Mouse (Mus musculus): ENCODE data around the gene Isca1. TPM values are rescaled to one million over a fixed set of nuclear protein-coding genes. Genes with fewer than 3 reads are reported as not detected.

The Isca1 gene
- polyA plus RNA-seq, 1 experiment from 2014 or later = 113 TPM

DNA sequence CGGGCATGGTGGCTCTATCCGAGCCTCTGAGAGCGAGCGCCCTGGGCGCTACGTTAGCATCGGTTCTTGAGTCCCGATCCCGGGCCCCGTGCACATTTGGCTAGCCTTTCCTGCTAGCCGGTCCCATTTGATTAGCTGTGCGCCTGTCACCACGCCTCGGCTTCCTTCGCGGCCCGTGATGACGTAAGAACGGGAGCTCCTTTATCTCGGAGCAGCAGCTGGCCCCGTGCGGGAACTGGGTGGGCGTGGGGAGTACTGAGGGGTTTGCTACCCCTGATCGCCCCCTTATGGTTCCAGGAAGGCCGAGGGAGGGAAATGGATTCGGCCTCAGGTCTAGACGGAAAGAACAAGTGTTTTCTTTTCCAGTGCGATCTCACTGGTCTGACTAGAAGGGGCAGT is 553 bp upstream of the Isca1 start:
- peak; percentile 87 for ATAC-seq (replicated peaks; ENCODE audit: low FRiP score)
- WGBS = under 1% methylated on average over 28 of the region's 28 CpGs

DNA sequence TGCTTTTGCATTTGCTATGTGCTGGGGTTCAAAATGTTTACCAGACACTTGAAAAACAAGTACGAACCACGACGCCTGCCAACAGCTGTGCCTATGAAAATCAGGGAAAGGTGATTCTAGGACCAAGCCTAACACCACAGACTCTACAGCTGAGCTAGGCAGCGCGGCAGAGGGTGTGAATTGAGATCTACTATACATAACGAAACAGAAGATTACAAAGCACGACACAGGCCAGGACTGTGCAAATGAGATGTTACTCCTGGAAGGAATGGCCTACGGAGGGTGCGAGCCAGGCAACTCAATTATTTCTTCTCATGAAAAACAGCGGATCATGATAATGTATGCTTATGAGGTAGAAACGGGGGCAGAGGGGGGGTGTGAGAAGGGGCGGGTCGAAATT is 1.1 kb downstream of the Isca1 start:
- no peak for ATAC-seq (replicated peaks; ENCODE audit: low FRiP score)
- Histone ChIP-seq H3K9ac (ENCODE audit: low read length) (peak overlapping the region; percentile 67), H3K4me2 (ENCODE audit: low read depth, low read length, severe bottlenecking) (peak overlapping the region; percentile 76), H3K27me3 (ENCODE audit: control insufficient read depth, insufficient read depth, low read length) (no peaks in the 10 kb centered on the region), H3K4me1 (replicated peaks; ENCODE audit: control insufficient read depth, insufficient read depth, low read length) (peaks cover 8% of the 10 kb centered on the region; the same call in 1 of the 2 replicates), H3K9me3 (ENCODE audit: control insufficient read depth, low read length) (no peaks in the 10 kb centered on the region), H3K36me3 (ENCODE audit: control insufficient read depth, insufficient read depth, low read length) (no peaks in the 10 kb centered on the region), H3K4me3 (ENCODE audit: low read depth, low read length) (peak overlapping the region; percentile 85), H3K27ac (ENCODE audit: low read depth, low read length) (no peak overlapping the region)
- 52% methylated on average over 13 of the region's 13 CpGs for WGBS
- no peak for DNase-seq (ENCODE audit: low spot score)

More for the DNA sequence above, 553 bp upstream of the Isca1 start:
- no peaks in the 10 kb centered on the region for H3K9me3 ChIP-seq (ENCODE audit: control insufficient read depth, low read length)
- H3K9ac ChIP-seq (ENCODE audit: low read length) = peak overlapping the region; percentile 77
- H3K27me3 ChIP-seq (ENCODE audit: control insufficient read depth, insufficient read depth, low read length) = no peaks in the 10 kb centered on the region
- H3K27ac ChIP-seq (ENCODE audit: low read depth, low read length) = peak overlapping the region; percentile 97
- DNase-seq (ENCODE audit: low spot score) = peak; percentile 92
- peak overlapping the region; percentile 77 for H3K4me2 ChIP-seq (ENCODE audit: low read depth, low read length, severe bottlenecking)
- no peaks in the 10 kb centered on the region for H3K36me3 ChIP-seq (ENCODE audit: control insufficient read depth, insufficient read depth, low read length)
- H3K4me1 ChIP-seq (replicated peaks; ENCODE audit: control insufficient read depth, insufficient read depth, low read length) = peaks cover 8% of the 10 kb centered on the region; the same call in 1 of the 2 replicates
- peak overlapping the region; percentile 85 for H3K4me3 ChIP-seq (ENCODE audit: low read depth, low read length)

DNA sequence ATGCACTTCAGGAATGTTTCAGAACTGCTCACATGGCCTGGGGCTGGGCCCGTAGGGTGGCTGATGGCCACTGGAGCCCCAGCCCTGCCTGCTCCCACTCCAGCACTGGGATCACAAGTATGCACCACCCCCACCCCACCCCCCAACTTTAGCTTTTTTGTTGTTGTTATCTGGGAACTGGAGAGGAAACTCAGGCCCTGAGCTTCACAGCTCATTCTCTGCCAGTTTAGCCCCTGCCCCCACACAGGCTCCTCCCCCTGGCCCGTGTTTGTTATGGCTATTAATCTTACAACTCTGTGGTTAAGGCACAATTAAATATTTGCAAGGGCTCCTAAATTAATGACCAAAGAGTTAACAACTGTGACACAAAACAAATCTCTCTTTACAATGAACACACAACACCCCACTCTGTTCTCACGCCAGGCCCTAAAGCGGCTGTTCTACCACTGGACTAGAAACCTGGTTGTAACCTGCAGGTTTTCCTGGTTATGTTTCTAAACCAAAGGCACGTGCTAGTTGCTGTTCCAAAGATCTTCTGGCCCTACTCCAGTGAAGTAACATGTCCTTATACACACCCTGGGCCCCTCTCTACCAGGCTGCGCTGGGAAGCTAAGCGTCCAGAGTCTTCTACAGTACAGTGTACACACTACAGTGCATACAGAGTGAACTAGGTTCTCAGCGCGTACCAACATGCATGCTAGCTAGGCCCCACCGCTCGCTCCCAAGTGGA is 2.7 kb downstream of the Isca1 start:
- Histone ChIP-seq H3K9me3 (ENCODE audit: control insufficient read depth, low read length) (no peaks in the 10 kb centered on the region), H3K36me3 (ENCODE audit: control insufficient read depth, insufficient read depth, low read length) (no peaks in the 10 kb centered on the region; the same call in 1 of the 2 replicates), H3K4me3 (ENCODE audit: low read depth, low read length) (no peak overlapping the region), H3K4me2 (ENCODE audit: low read depth, low read length, severe bottlenecking) (no peak overlapping the region), H3K27me3 (ENCODE audit: control insufficient read depth, insufficient read depth, low read length) (no peaks in the 10 kb centered on the region), H3K27ac (ENCODE audit: low read depth, low read length) (no peak overlapping the region), H3K4me1 (replicated peaks; ENCODE audit: control insufficient read depth, insufficient read depth, low read length) (peaks cover 8% of the 10 kb centered on the region; the same call in 1 of the 2 replicates), H3K9ac (ENCODE audit: low read length) (no peak overlapping the region)
- 83% methylated on average over 11 of the region's 11 CpGs for WGBS
- DNase-seq (ENCODE audit: low spot score) (no peak), ATAC-seq (replicated peaks; ENCODE audit: low FRiP score) (no peak)

DNA sequence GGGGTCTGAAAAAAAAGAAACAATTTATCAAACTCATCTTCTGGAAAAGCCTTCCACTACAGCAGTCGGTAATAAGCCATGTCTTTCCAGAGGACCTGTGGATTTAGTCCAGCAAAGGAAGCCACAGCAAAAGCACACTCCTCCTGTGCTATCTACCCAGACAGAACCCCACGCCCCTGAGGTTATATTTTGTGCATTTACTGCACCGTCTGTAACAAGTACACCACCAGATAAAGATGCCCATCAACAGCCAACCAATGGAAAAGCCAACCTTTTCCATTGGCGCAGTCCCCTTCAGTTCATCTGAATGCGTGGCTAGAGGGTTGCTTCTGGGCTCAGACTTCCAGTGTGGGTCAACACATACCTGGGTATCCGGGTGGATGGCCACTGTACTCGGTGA is 6.8 kb downstream of the Isca1 start:
- no peak for DNase-seq (ENCODE audit: low spot score)
- peaks cover 2% of the 10 kb centered on the region; the same call in 1 of the 2 replicates for H3K4me1 ChIP-seq (replicated peaks; ENCODE audit: control insufficient read depth, insufficient read depth, low read length)
- ATAC-seq (replicated peaks; ENCODE audit: low FRiP score) = no peak
- WGBS = 94% methylated on average over 7 of the region's 7 CpGs
- H3K27ac ChIP-seq (ENCODE audit: low read depth, low read length) = no peak overlapping the region
- H3K36me3 ChIP-seq (ENCODE audit: control insufficient read depth, insufficient read depth, low read length) = peaks cover 2% of the 10 kb centered on the region; the same call in 1 of the 2 replicates
- H3K4me2 ChIP-seq (ENCODE audit: low read depth, low read length, severe bottlenecking) = no peak overlapping the region
- no peaks in the 10 kb centered on the region for H3K27me3 ChIP-seq (ENCODE audit: control insufficient read depth, insufficient read depth, low read length)
- H3K9ac ChIP-seq (ENCODE audit: low read length) = no peak overlapping the region
- no peak overlapping the region for H3K4me3 ChIP-seq (ENCODE audit: low read depth, low read length)
- H3K9me3 ChIP-seq (ENCODE audit: control insufficient read depth, low read length) = no peaks in the 10 kb centered on the region

DNA sequence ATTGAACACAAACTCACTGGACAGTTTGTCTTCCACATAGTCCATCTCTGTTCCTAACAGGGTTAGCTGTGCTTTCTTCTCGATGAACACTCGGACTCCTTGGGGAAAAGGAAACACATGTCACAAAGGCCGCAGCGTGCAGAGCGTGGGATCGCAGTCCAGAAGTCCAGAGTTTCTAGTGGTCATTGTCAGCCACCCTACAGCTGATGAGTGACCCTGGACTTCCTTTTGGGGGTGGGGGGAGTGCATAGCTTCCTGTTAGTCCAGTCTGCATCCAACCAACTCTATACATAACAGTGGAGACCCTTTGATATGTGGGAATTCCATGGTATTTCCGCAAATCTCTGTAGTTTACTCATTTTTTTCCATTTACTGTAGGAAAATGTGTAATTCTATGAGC is 12.7 kb downstream of the Isca1 start:
- Histone ChIP-seq H3K36me3 (ENCODE audit: control insufficient read depth, insufficient read depth, low read length) (peaks cover 7% of the 10 kb centered on the region; the same call in 1 of the 2 replicates), H3K4me3 (ENCODE audit: low read depth, low read length) (no peak overlapping the region), H3K4me1 (replicated peaks; ENCODE audit: control insufficient read depth, insufficient read depth, low read length) (no peaks in the 10 kb centered on the region), H3K9ac (ENCODE audit: low read length) (no peak overlapping the region), H3K27me3 (ENCODE audit: control insufficient read depth, insufficient read depth, low read length) (no peaks in the 10 kb centered on the region), H3K27ac (ENCODE audit: low read depth, low read length) (no peak overlapping the region), H3K4me2 (ENCODE audit: low read depth, low read length, severe bottlenecking) (no peak overlapping the region), H3K9me3 (ENCODE audit: control insufficient read depth, low read length) (no peaks in the 10 kb centered on the region)
- DNase-seq (ENCODE audit: low spot score) (no peak), ATAC-seq (replicated peaks; ENCODE audit: low FRiP score) (no peak)
- WGBS = 95% methylated on average over 7 of the region's 7 CpGs

GRCm38 (mm10) chr13:59750310-59750709 is 19.3 kb downstream of the Isca1 start:
- ATAC-seq (replicated peaks; ENCODE audit: low FRiP score) (no peak), DNase-seq (ENCODE audit: low spot score) (no peak)
- Histone ChIP-seq H3K9me3 (ENCODE audit: control insufficient read depth, low read length) (no peaks in the 10 kb centered on the region), H3K36me3 (ENCODE audit: control insufficient read depth, insufficient read depth, low read length) (peaks cover 3% of the 10 kb centered on the region; the same call in 1 of the 2 replicates), H3K27me3 (ENCODE audit: control insufficient read depth, insufficient read depth, low read length) (no peaks in the 10 kb centered on the region), H3K27ac (ENCODE audit: low read depth, low read length) (no peak overlapping the region), H3K4me1 (replicated peaks; ENCODE audit: control insufficient read depth, insufficient read depth, low read length) (no peaks in the 10 kb centered on the region), H3K4me2 (ENCODE audit: low read depth, low read length, severe bottlenecking) (no peak overlapping the region), H3K4me3 (ENCODE audit: low read depth, low read length) (no peak overlapping the region), H3K9ac (ENCODE audit: low read length) (no peak overlapping the region)
- WGBS = 80% methylated on average over 12 of the region's 12 CpGs

DNA sequence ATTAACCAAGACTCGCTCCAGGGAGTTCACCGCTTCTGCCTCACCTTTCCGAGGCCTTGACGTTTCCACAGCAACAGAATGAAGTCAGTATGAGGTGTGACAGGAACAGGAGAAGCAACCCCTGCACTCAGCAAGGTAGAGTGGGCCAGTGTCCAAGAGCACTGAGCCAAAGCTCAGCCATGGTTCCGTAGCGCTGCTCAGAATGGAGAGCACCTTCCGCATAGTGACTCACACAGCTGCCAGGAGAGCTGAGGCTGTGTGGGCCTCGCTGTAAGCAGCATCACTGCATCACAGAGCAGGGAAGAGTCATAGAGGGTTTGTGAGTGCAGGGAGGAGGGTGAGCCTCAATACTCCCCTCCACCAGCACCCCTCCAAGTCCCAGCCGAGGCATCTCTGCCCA is 22.9 kb downstream of the Isca1 start, which contains the start of gene 1700014D04Rik:
Gene 1700014D04Rik (minus strand): TSS at position 42 of the 400 bp plus-strand sequence.
- no peak within 1 kb of the TSS for H3K9ac ChIP-seq (ENCODE audit: low read length)
- no peaks in the 10 kb centered on the region for H3K36me3 ChIP-seq (ENCODE audit: control insufficient read depth, insufficient read depth, low read length)
- no peak for DNase-seq (ENCODE audit: low spot score)

GRCm38 (mm10) chr13:59746164-59746563 is 23.4 kb downstream of the Isca1 start:
- Histone ChIP-seq H3K4me2 (ENCODE audit: low read depth, low read length, severe bottlenecking) (no peak overlapping the region), H3K4me1 (replicated peaks; ENCODE audit: control insufficient read depth, insufficient read depth, low read length) (no peaks in the 10 kb centered on the region), H3K9ac (ENCODE audit: low read length) (no peak overlapping the region), H3K36me3 (ENCODE audit: control insufficient read depth, insufficient read depth, low read length) (no peaks in the 10 kb centered on the region), H3K4me3 (ENCODE audit: low read depth, low read length) (no peak overlapping the region), H3K9me3 (ENCODE audit: control insufficient read depth, low read length) (no peaks in the 10 kb centered on the region), H3K27me3 (ENCODE audit: control insufficient read depth, insufficient read depth, low read length) (no peaks in the 10 kb centered on the region), H3K27ac (ENCODE audit: low read depth, low read length) (no peak overlapping the region)
- DNase-seq (ENCODE audit: low spot score) (no peak), ATAC-seq (replicated peaks; ENCODE audit: low FRiP score) (no peak)
- 75% methylated on average over 6 of the region's 6 CpGs for whole genome bisulfite sequencing

More for the DNA sequence above, 22.9 kb downstream of the Isca1 start, which contains the start of gene 1700014D04Rik:
- H3K27ac ChIP-seq (ENCODE audit: low read depth, low read length) = no peak within 1 kb of the TSS
- H3K9me3 ChIP-seq (ENCODE audit: control insufficient read depth, low read length) = no peaks in the 10 kb centered on the region
- no peak for ATAC-seq (replicated peaks; ENCODE audit: low FRiP score)
- no peak within 1 kb of the TSS for H3K4me2 ChIP-seq (ENCODE audit: low read depth, low read length, severe bottlenecking)
- no peaks in the 10 kb centered on the region for H3K4me1 ChIP-seq (replicated peaks; ENCODE audit: control insufficient read depth, insufficient read depth, low read length)
- WGBS = 81% methylated on average over 9 of the region's 9 CpGs
- H3K27me3 ChIP-seq (ENCODE audit: control insufficient read depth, insufficient read depth, low read length) = no peaks in the 10 kb centered on the region
- no peak within 1 kb of the TSS for H3K4me3 ChIP-seq (ENCODE audit: low read depth, low read length)

GRCm38 (mm10) chr13:59745462-59745861 is 24.1 kb downstream of the Isca1 start:
- Histone ChIP-seq H3K27me3 (ENCODE audit: control insufficient read depth, insufficient read depth, low read length) (no peaks in the 10 kb centered on the region), H3K4me3 (ENCODE audit: low read depth, low read length) (no peak overlapping the region), H3K4me1 (replicated peaks; ENCODE audit: control insufficient read depth, insufficient read depth, low read length) (no peaks in the 10 kb centered on the region), H3K4me2 (ENCODE audit: low read depth, low read length, severe bottlenecking) (no peak overlapping the region), H3K36me3 (ENCODE audit: control insufficient read depth, insufficient read depth, low read length) (no peaks in the 10 kb centered on the region), H3K27ac (ENCODE audit: low read depth, low read length) (no peak overlapping the region), H3K9me3 (ENCODE audit: control insufficient read depth, low read length) (no peaks in the 10 kb centered on the region), H3K9ac (ENCODE audit: low read length) (no peak overlapping the region)
- ATAC-seq (replicated peaks; ENCODE audit: low FRiP score) = no peak
- 86% methylated on average over 6 of the region's 6 CpGs for WGBS
- no peak for DNase-seq (ENCODE audit: low spot score)

Measured in forebrain, embryonic 11.5 days (tissue).